Mouse (Mus musculus) bone marrow, adult 2 months (tissue): ENCODE measurements around the gene Nktr. TPM values are rescaled to one million over a fixed set of nuclear protein-coding genes. Genes with fewer than 3 reads are reported as not detected.

ENCODE experiments used
- H3K27ac ChIP-seq: fragments of 200-500 bp; 2 replicates; pipeline ENCODE4 v1.5.1; 2012; ENCODE audit warnings: low read depth, mild to moderate bottlenecking, control low read depth, inconsistent platforms, low read length; ENCODE audit not compliant: control insufficient read depth, poor library complexity, insufficient read depth
- H3K4me1 ChIP-seq: fragments of 200-500 bp; 2 replicates; pipeline ENCODE4 v1.6.1; 2011; ENCODE audit warnings: low read length; ENCODE audit not compliant: control insufficient read depth, insufficient read depth
- H3K4me3 ChIP-seq: fragments of 200-500 bp; replicated peaks from 2 replicates; pipeline ENCODE3; 2011; ENCODE audit warnings: mild to moderate bottlenecking, low read depth, low read length, control low read depth; ENCODE audit not compliant: control insufficient read depth
- CTCF ChIP-seq: fragments of 200-500 bp; IDR thresholded peaks from 2 replicates; pipeline ENCODE4 v1.5.1; 2011; ENCODE audit warnings: low read length, control low read depth; ENCODE audit not compliant: control insufficient read depth, insufficient read depth
- POLR2A ChIP-seq: fragments of 200-500 bp; IDR thresholded peaks from 2 replicates; pipeline ENCODE4 v1.6.1; 2011; ENCODE audit warnings: low read depth, mild to moderate bottlenecking, control low read depth, low read length, borderline replicate concordance; ENCODE audit not compliant: control insufficient read depth
- WGBS: fragments of 180-500 bp; shearing (Covaris S2); methylation state at CpG from one replicate; pipeline ENCODE4 v1.1.7; 2018; 5-methylcytosine and 5-hydroxymethylcytosine counted together
- polyA plus RNA-seq: library from polyadenylated mRNA; stranded (reverse); fragments of >200 nt; gene quantifications from 2 replicates; pipeline ENCODE4 v1.2.4, GENCODE M21; 2011; ENCODE audit warnings: low replicate concordance; ENCODE audit not compliant: missing spikeins, insufficient read depth, insufficient read length

Gene Nktr
- 41.4 and 50.9 TPM in 2 replicates for polyA plus RNA-seq

- TF ChIP-seq CTCF (no peak), POLR2A (peak; percentile 89)
- peaks cover 1% of the 10 kb centered on the region; the same call in 1 of the 2 replicates for H3K4me1 ChIP-seq
- under 1% methylated on average over 61 of the region's 61 CpGs for WGBS
- peak within 1 kb of the TSS; percentile 75 for H3K27ac ChIP-seq
- H3K4me3 ChIP-seq: peak within 1 kb of the TSS; percentile 95
These were observed at the start of gene Nktr for GRCm38 (mm10) chr9:121718792-121719318. TSS of gene Nktr (plus strand) at chr9:121719169.

DNA sequence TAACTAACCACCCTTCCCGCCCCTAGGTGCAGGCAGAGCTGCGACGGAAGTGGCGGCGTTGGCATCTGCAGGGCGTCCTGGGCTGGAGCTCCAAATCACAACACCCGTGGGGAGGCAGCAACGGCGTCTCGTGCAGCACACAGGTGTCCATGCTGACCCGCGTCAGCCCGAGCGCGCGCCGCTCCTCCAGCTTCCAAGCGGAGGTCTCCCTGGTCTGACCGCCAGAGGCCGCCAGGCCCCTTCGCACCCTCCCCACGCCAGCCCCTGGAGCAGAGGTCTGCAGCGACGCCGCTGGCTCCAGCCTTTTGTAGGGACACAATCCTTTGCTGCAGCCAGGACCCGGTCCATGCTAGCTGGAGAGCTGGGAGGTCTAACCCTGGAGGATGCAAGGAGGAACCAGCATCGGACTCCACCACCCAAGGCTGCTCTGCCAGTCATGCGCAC lies 49.6 kb upstream of the Nktr start:
- H3K27ac ChIP-seq: peak overlapping the region; percentile 33; the same call in 1 of the 2 replicates
- TF ChIP-seq CTCF (peak; percentile 76), POLR2A (no peak)
- WGBS: under 1% methylated on average over 28 of the region's 28 CpGs
- H3K4me3 ChIP-seq: peak overlapping the region; percentile 65
- peaks cover 10% of the 10 kb centered on the region; the same call in 1 of the 2 replicates for H3K4me1 ChIP-seq

DNA sequence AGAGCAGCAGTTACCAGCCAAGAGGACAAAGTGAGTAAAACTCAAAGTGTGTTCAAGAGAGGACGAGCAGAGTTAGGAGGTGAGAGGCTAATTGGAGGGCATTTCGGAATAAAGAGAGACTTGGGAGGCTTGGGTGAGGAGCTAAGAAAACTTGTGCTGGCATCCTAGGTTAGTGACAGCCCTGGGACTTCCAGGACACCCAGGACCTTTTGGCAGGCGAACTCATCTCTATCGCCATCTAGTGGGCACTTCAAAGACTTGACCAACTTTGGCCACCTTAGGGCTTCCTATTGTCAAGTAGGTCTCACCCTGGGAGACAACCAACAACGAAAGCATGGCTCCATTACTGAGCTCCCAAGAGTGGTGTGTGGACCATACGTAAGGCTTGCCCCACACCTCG lies 47.7 kb upstream of the Nktr start:
- 30% methylated on average over 7 of the region's 7 CpGs for WGBS
- Histone ChIP-seq H3K27ac (no peak overlapping the region), H3K4me3 (no peak overlapping the region), H3K4me1 (peaks cover 11% of the 10 kb centered on the region; the same call in 1 of the 2 replicates)
- TF ChIP-seq POLR2A (no peak), CTCF (peak; percentile 77)

DNA sequence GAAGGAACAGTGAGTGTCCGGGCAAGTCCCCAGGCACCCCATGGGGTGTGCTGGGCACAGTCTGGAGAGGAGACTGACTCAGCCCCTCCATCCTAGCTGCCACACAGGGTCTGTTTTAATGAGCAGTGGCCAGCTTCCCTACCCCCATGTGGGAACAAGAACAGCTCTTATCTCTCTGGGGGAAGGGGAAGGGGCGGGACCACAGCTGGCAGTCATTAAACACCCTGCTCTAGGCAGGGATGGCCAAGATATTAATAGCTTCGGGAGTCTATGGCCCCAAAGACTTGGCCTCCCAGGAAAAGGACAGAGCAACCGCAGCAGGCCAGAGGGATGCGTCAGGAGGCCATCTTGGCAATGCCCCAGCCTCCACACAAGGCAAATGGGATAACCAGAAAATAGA lies 46.7 kb upstream of the Nktr start:
- WGBS: 37% methylated on average over 5 of the region's 5 CpGs
- no peak overlapping the region for H3K27ac ChIP-seq
- no peak for TF ChIP-seq CTCF
- TF ChIP-seq POLR2A: no peak
- peaks cover 17% of the 10 kb centered on the region for H3K4me1 ChIP-seq
- no peak overlapping the region for H3K4me3 ChIP-seq

DNA sequence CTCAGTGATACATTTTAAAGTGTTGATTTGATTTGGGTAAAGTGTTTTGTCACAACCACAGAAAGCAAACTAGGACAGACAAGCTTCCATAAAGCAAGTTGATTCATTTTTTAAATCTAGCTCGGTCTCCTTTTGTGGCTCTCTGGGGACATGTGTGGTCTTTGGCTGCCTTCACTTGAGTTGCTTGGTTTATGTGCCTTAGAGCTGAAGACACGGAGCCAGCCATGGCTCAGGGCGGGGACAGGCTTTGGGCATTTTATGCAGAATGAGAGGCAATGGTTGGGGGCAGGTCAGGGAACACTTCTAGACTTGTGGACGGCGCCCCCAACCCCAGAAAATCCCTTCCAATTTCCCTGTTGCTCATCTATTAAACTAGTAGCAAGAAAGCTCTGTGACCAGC lies 45.3 kb upstream of the Nktr start:
- H3K4me3 ChIP-seq: no peak overlapping the region

GRCm38 (mm10) chr9:121675011-121675410 lies 44.0 kb upstream of the Nktr start:
- Histone ChIP-seq H3K4me3 (peak overlapping the region; percentile 42), H3K27ac (peak overlapping the region; percentile 70), H3K4me1 (peaks cover 17% of the 10 kb centered on the region)
- 19% methylated on average over 9 of the region's 9 CpGs for whole genome bisulfite sequencing
- TF ChIP-seq CTCF (no peak), POLR2A (peak; percentile 54; the same call in 1 of the 2 replicates)

More for the DNA sequence above, 45.3 kb upstream of the Nktr start:
- H3K27ac ChIP-seq: no peak overlapping the region
- TF ChIP-seq POLR2A (no peak), CTCF (no peak)
- WGBS: 75% methylated on average over 5 of the region's 5 CpGs
- H3K4me1 ChIP-seq: peaks cover 19% of the 10 kb centered on the region

DNA sequence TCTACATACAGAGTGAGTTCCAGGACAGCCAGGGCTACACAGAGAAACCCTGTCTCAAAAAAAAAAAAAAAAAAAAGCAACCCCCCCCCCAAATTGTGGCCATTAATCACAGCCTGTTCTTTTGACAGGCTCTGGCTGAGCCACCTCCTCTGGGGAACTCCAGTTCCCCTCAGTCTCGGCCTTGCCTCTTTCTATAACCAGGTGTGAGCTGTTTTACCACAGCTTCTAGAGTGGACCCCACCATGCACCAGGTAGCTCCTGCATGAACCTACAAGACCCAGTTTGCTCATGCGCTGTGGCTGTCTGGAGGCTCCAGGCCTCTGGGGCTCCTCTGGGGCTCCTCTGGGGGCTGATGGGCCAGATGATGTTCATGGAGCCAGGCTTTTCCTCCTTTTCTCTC lies 43.4 kb upstream of the Nktr start:
- Histone ChIP-seq H3K4me1 (peaks cover 17% of the 10 kb centered on the region), H3K27ac (peak overlapping the region; percentile 70), H3K4me3 (peak overlapping the region; percentile 48)
- 47% methylated on average over 2 of the region's 2 CpGs for WGBS
- TF ChIP-seq CTCF (no peak), POLR2A (no peak)

- H3K4me3 ChIP-seq: peak overlapping the region; percentile 22
- WGBS: 3% methylated on average over 4 of the region's 4 CpGs
- peak overlapping the region; percentile 20 for H3K27ac ChIP-seq
- TF ChIP-seq CTCF (no peak), POLR2A (no peak)
- H3K4me1 ChIP-seq: peaks cover 15% of the 10 kb centered on the region
These were observed 41.9 kb upstream of the Nktr start for GRCm38 (mm10) chr9:121677069-121677468.
